Mouse (Mus musculus) CH12.LX (cell line): Measurements from ENCODE around the gene B3gnt2. TPM values are rescaled to one million over a fixed set of nuclear protein-coding genes. Genes with fewer than 3 reads are reported as not detected.

ENCODE experiments used
- DNase-seq: peaks from one replicate; pipeline ENCODE4 v3.0.0-alpha.2; 2013; ENCODE audit errors: extremely low read depth
- H3K27ac ChIP-seq: 2 replicates; pipeline ENCODE4 v1.5.1; 2012; ENCODE audit warnings: low read depth, mild to moderate bottlenecking, control low read depth, moderate library complexity; ENCODE audit not compliant: insufficient read depth
- H3K27me3 ChIP-seq: replicated peaks from 2 replicates; pipeline ENCODE3; 2012; ENCODE audit warnings: inconsistent platforms
- H3K36me3 ChIP-seq, 2 experiments: replicated peaks in 1 of 2; 2 replicates each; pipeline versions ENCODE3 to v1.6.1; 2012; ENCODE audit warnings: inconsistent platforms in 1 of 2, low read length in 1 of 2, mild to moderate bottlenecking in 1 of 2, mixed read lengths in 1 of 2, moderate library complexity in 1 of 2; ENCODE audit not compliant: control insufficient read depth in 1 of 2, insufficient read depth in 1 of 2
- H3K4me1 ChIP-seq, 2 experiments: 2 replicates each; pipeline ENCODE4 v1.6.1; 2012; ENCODE audit warnings: inconsistent platforms in 1 of 2, moderate library complexity in 1 of 2; ENCODE audit not compliant: insufficient read depth in 2 of 2, control insufficient read depth in 1 of 2
- H3K4me2 ChIP-seq: 2 replicates; pipeline ENCODE4 v1.6.1; 2012; ENCODE audit warnings: low read depth, mild to moderate bottlenecking, control low read depth; ENCODE audit not compliant: poor library complexity, insufficient read depth, severe bottlenecking
- H3K4me3 ChIP-seq, 3 experiments: fragments of 150-350 bp in 1 of 3; sonication (generic) in 1 of 3; replicated peaks in 1 of 3; 2 replicates each; pipeline versions ENCODE3 to v1.5.1; 2011 to 2012; ENCODE audit warnings: low read depth in 2 of 3, low read length in 2 of 3, mild to moderate bottlenecking in 2 of 3, moderate library complexity in 2 of 3, control low read depth in 1 of 3, improper control_type of control experiment in 1 of 3, inconsistent platforms in 1 of 3, mixed read lengths in 1 of 3; ENCODE audit not compliant: poor library complexity in 1 of 3
- H3K79me2 ChIP-seq: replicated peaks from 2 replicates; pipeline ENCODE4 v1.6.1; 2012; ENCODE audit warnings: mild to moderate bottlenecking, moderate library complexity; ENCODE audit not compliant: control insufficient read depth, poor library complexity, insufficient read depth, severe bottlenecking; ENCODE audit errors: extremely low read depth
- H3K9ac ChIP-seq: 2 replicates; pipeline ENCODE4 v1.6.1; 2012; ENCODE audit warnings: low read depth, mild to moderate bottlenecking, control low read depth, moderate library complexity; ENCODE audit not compliant: insufficient read depth
- H3K9me3 ChIP-seq: replicated peaks from 2 replicates; pipeline ENCODE3; 2012; ENCODE audit warnings: low read length, inconsistent platforms, mixed read lengths
- BHLHE40 ChIP-seq: IDR thresholded peaks from 2 replicates; pipeline ENCODE4 v1.6.1; 2011; ENCODE audit warnings: mild to moderate bottlenecking, low read depth, low read length, improper control_type of control experiment
- CHD1 ChIP-seq: IDR thresholded peaks from 2 replicates; pipeline ENCODE4 v1.6.1; 2012; ENCODE audit warnings: low read depth, low read length, improper control_type of control experiment, inconsistent platforms
- CHD2 ChIP-seq: IDR thresholded peaks from 2 replicates; pipeline ENCODE4 v1.6.1; 2011; ENCODE audit warnings: low read length, improper control_type of control experiment
- ELF1 ChIP-seq: IDR thresholded peaks from 2 replicates; pipeline ENCODE4 v1.6.1; 2014; ENCODE audit warnings: low read depth, mild to moderate bottlenecking, inconsistent platforms, low read length, improper control_type of control experiment
- ETS1 ChIP-seq: conservative IDR thresholded peaks from 2 replicates; pipeline ENCODE4 v1.6.1; 2012; ENCODE audit warnings: low read depth, mild to moderate bottlenecking, inconsistent platforms, low read length, improper control_type of control experiment, moderate library complexity
- GABPA ChIP-seq: IDR thresholded peaks from 2 replicates; pipeline ENCODE4 v1.6.1; 2012; ENCODE audit warnings: low read depth, low read length, improper control_type of control experiment, inconsistent platforms; ENCODE audit not compliant: insufficient replicate concordance
- JUN ChIP-seq: IDR thresholded peaks from 2 replicates; pipeline ENCODE4 v1.6.1; 2011; ENCODE audit warnings: low read depth, mild to moderate bottlenecking, low read length, improper control_type of control experiment, moderate library complexity; ENCODE audit not compliant: insufficient read depth
- JUND ChIP-seq: conservative IDR thresholded peaks from 2 replicates; pipeline ENCODE4 v1.6.1; 2011; ENCODE audit warnings: low read depth, low read length, improper control_type of control experiment
- KAT2A ChIP-seq: IDR thresholded peaks from 2 replicates; pipeline ENCODE4 v1.6.1; 2012; ENCODE audit warnings: low read length, improper control_type of control experiment, inconsistent platforms; ENCODE audit not compliant: insufficient replicate concordance
- MAX ChIP-seq: IDR thresholded peaks from 2 replicates; pipeline ENCODE4 v1.6.1; 2011; ENCODE audit warnings: low read length, improper control_type of control experiment
- MEF2A ChIP-seq: IDR thresholded peaks from 2 replicates; pipeline ENCODE4 v1.6.1; 2014; ENCODE audit warnings: low read depth, mild to moderate bottlenecking, inconsistent platforms, low read length, improper control_type of control experiment, borderline replicate concordance
- MXI1 ChIP-seq: IDR thresholded peaks from 2 replicates; pipeline ENCODE4 v1.6.1; 2011; ENCODE audit warnings: mild to moderate bottlenecking, low read depth, low read length, improper control_type of control experiment
- NRF1 ChIP-seq: IDR thresholded peaks from 2 replicates; pipeline ENCODE4 v1.6.1; 2014; ENCODE audit warnings: low read depth, mild to moderate bottlenecking, inconsistent platforms, low read length, improper control_type of control experiment, moderate library complexity
- PAX5 ChIP-seq: IDR thresholded peaks from 2 replicates; pipeline ENCODE4 v1.6.1; 2012; ENCODE audit warnings: low read length, inconsistent platforms, mixed read lengths
- RCOR1 ChIP-seq: conservative IDR thresholded peaks from 2 replicates; pipeline ENCODE4 v1.6.1; 2012; ENCODE audit warnings: low read depth, mild to moderate bottlenecking, inconsistent platforms, low read length, improper control_type of control experiment
- SIN3A ChIP-seq: IDR thresholded peaks from 2 replicates; pipeline ENCODE4 v1.6.1; 2012; ENCODE audit warnings: low read length, improper control_type of control experiment, inconsistent platforms
- SMC3 ChIP-seq: IDR thresholded peaks from 2 replicates; pipeline ENCODE4 v1.6.1; 2011; ENCODE audit warnings: low read depth, low read length, improper control_type of control experiment
- TBP ChIP-seq: conservative IDR thresholded peaks from 2 replicates; pipeline ENCODE4 v1.6.1; 2011; ENCODE audit warnings: low read depth, low read length, improper control_type of control experiment
- TCF12 ChIP-seq: IDR thresholded peaks from 2 replicates; pipeline ENCODE4 v1.6.1; 2014; ENCODE audit warnings: low read depth, mild to moderate bottlenecking, inconsistent platforms, low read length, improper control_type of control experiment
- UBTF ChIP-seq: IDR thresholded peaks from 2 replicates; pipeline ENCODE4 v1.6.1; 2012; ENCODE audit warnings: low read depth, mild to moderate bottlenecking, inconsistent platforms, low read length, improper control_type of control experiment, moderate library complexity
- USF1 ChIP-seq: IDR thresholded peaks from 2 replicates; pipeline ENCODE4 v1.6.1; 2014; ENCODE audit warnings: low read depth, mild to moderate bottlenecking, inconsistent platforms, low read length, improper control_type of control experiment
- USF2 ChIP-seq: conservative IDR thresholded peaks from 2 replicates; pipeline ENCODE4 v1.6.1; 2011; ENCODE audit warnings: low read depth, low read length, improper control_type of control experiment
- ZNF384 ChIP-seq: IDR thresholded peaks from 2 replicates; pipeline ENCODE4 v1.6.1; 2012; ENCODE audit warnings: low read depth, low read length, improper control_type of control experiment, inconsistent platforms
- dilution Hi-C: fragments of 300-500 bp; cut with MboI; formaldehyde crosslinking; loops from 2 replicates; pipeline ENCODE4 v1.14.3; 2020; ENCODE audit warnings: low sequenced_read_pairs; ENCODE audit not compliant: extremely low pct_unique_long_range_greater_than_20kb, extremely low pct_ligation_motif_present
- in situ Hi-C: fragments of 300-500 bp; cut with MboI; formaldehyde crosslinking; loops from 3 replicates; pipeline ENCODE4 v1.14.3; 2019; ENCODE audit warnings: low sequenced_read_pairs, low pct_ligation_motif_present, low pct_unique_long_range_greater_than_20kb, mixed read lengths
- polyA plus RNA-seq: library from polyadenylated mRNA; unstranded; fragments of >175 nt; gene quantifications from 2 replicates; pipeline ENCODE4 v1.2.1, GENCODE M21; 2012; ENCODE audit warnings: low read depth; ENCODE audit not compliant: insufficient read length
- total RNA-seq, 2 experiments: library from RNA; depleted of rRNA; stranded (reverse); fragments of 300-350 nt in 1 of 2; fragments of >200 nt in 1 of 2; gene quantifications; 2 replicates each; pipeline ENCODE4 v1.2.3; 2012 to 2014

B3gnt2 gene
- total and polyA plus RNA-seq, 3 experiments, result 74.6 to 96.0 (median 75.2) TPM

- TF ChIP-seq TBP (0 out of 2 replicates have a peak, but pooled peaks have one; percentile 27), USF2 (no peak), GABPA (no peak), USF1 (no peak), JUND (no peak), KAT2A (no peak), PAX5 (no peak), ELF1 (no peak), CHD2 (no peak), BHLHE40 (no peak), UBTF (no peak), SIN3A (no peak; the same call in 1 of the 2 replicates), NRF1 (peak; percentile 78), MEF2A (0 out of 2 replicates have a peak, but pooled peaks have one; percentile 10), JUN (no peak), MXI1 (no peak; the same call in 1 of the 2 replicates), SMC3 (no peak; the same call in 1 of the 2 replicates), TCF12 (0 out of 2 replicates have a peak, but pooled peaks have one; percentile 12), CHD1 (no peak; the same call in 1 of the 2 replicates), ZNF384 (peak; percentile 55; the same call in 1 of the 2 replicates), RCOR1 (no peak), ETS1 (no peak; the same call in 1 of the 2 replicates)
- TF ChIP-seq, all 38 proteins: peak for 7
Observed at GRCm38 (mm10) chr11:22856371-22856965, 4.3 kb downstream of the B3gnt2 start (continued).

GRCm38 (mm10) chr11:22854571-22854970, 6.2 kb downstream of the B3gnt2 start:
- Histone ChIP-seq H3K79me2 (peaks cover 94% of the 10 kb centered on the region), H3K9ac (peak overlapping the region; percentile 20; the same call in 1 of the 2 replicates), H3K27me3 (no peaks in the 10 kb centered on the region), H3K4me2 (peak overlapping the region; percentile 78), H3K27ac (peak overlapping the region; percentile 54), H3K4me1 (peaks cover 29 to 58% of the 10 kb centered on the region in 2 experiments), H3K4me3 (peak overlapping the region; percentile 36 to 50 (median 45))
- in situ Hi-C loops (loop anchor here (5.0 kb wide), 1 partner anchor 162 kb away; no protein-coding TSS in a partner anchor), dilution Hi-C loops (no loop called here)
- DNase-seq, result no peak
- TF ChIP-seq MAX (0 out of 2 replicates have a peak, but pooled peaks have one; percentile 8), CHD2 (no peak)
- TF ChIP-seq, all 38 proteins: peak for 1
- H3K36me3 ChIP-seq, result peaks cover 7 to 39% of the 10 kb centered on the region in 2 experiments
- no peaks in the 10 kb centered on the region for H3K9me3 ChIP-seq
